Mouse (Mus musculus) skeletal muscle tissue, postnatal 0 days (tissue): ENCODE data around the gene Nox3. TPM values are rescaled to one million over a fixed set of nuclear protein-coding genes. Genes with fewer than 3 reads are reported as not detected.

ENCODE experiments used
- polyA plus RNA-seq: library from polyadenylated mRNA; unstranded; fragments of >200 nt; fragmentation: Nextera tagmentation; extraction: Ambion mirVana; gene quantifications from 2 replicates; pipeline ENCODE4 v1.2.1, GENCODE M21; 2015

Gene Nox3
- polyA plus RNA-seq, result not detected in 2 replicates

DNA sequence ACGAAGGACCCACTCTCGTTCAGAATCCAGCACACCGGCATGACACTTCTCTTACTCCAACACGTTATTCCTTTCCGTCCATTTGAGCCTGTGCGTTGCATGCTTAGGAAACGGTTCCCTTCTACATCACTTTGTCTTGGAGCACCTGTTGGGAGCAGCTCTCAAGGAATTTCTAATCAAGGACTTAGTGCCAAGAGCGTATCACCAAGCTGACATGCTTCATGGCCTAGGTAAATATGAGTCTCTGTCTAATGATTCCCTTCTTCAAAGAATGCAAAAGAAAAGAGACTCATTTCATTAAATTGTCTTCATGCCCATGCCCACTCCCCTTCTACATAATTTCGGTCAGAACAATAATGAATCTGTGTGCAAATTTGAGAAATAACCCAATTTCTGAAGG is at the start of gene Nox3:
Nox3 (minus strand) TSS at position 101 of the 400 bp plus-strand sequence.

Other genes starting within 250 kb of the Nox3 start
- not detected in 2 replicates for gene Cldn20, start 163.7 kb downstream of the Nox3 start, polyA plus RNA-seq
- gene Tfb1m, start 138.5 kb downstream of the Nox3 start, polyA plus RNA-seq, result 13.9 and 14.0 TPM in 2 replicates